Mouse (Mus musculus) erythroblast, adult 5-6 weeks (primary cell): Measurements from ENCODE around the gene Slc37a3. TPM values are rescaled to one million over a fixed set of nuclear protein-coding genes. Genes with fewer than 3 reads are reported as not detected.
"Not testable (repeated sequence)": the region's sequence is repeated elsewhere in the genome, so short reads cannot be mapped to it uniquely, and the experiment has no call there.

Experiments
- ATAC-seq: replicated peaks from 2 replicates; pipeline ENCODE4 v1.8.0; 2016; ENCODE audit warnings: moderate number of reproducible peaks, mild to moderate bottlenecking, moderate TSS enrichment, inconsistent platforms; ENCODE audit not compliant: poor library complexity, low FRiP score, severe bottlenecking
- total RNA-seq, 2 experiments: library from RNA; stranded (forward) in 1 of 2; stranded (reverse) in 1 of 2; fragments of 150-400 nt in 1 of 2; fragments of 200-764, 138-1000 nt in 1 of 2; gene quantifications; 2 replicates each; pipeline versions ENCODE4 v1.2.3 to v1.2.4; 2015 to 2017; ENCODE audit warnings: low replicate concordance in 2 of 2

The Slc37a3 gene
- total RNA-seq, 2 experiments from 2014 or later: 3.1 to 9.2 TPM

DNA sequence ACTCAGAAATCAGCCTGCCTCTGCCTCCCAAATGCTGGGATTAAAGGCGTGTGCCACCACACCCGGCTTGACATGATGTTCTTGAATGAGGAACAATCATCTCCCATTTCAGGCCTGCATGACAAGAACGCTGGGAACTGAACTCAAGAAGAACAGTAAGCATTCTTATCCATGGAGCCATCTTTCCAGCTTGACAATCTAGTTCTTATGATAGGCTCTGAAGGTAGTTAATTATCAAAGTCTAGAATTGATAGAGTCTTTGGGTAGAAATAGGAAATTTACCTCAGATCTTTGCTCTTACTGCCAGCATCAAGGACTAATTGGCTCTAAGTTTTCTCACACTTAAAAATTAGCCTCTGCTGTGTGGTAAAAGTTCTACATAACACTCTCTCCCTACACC is 2.8 kb upstream of the Slc37a3 start:
- ATAC-seq: no peak

DNA sequence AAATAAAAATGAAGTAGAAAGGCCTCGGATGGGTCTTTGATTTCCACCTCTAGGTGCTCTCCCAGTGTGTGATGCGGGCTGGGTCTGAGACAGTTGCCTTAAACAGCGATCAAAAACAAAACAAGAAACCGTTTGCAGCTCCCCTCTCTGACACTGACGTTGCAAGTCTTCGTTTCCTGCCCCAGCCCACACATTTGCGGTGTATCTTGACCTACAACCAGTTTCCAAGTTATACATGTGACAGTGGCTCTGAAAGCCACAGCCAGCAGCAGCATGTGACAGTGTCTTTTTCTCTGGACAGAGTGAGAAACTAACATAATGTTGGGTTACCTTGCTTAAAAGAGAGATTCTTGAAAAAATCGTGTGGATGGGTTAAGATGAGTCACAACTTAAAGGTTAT is 2.3 kb upstream of the Slc37a3 start:
- no peak for ATAC-seq

DNA sequence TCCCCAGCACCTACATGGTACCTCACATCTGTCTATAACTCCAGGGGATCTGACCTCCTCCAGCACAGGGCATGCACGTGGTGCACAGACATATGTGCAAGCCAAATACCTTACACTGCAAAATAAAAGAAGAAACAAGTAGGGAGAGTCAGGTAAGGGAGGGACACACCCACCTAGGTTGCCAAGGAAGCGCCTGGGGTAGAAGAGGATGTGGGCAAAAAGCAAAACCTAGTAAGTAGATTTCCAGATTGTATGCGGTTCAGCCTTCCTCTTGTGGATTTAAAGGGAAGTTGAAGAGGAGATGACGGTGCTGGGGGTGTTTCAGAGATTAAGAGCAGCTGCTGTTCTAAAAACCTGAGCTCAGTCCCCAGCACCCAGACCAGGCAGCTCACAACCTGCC is 1.7 kb upstream of the Slc37a3 start:
- no peak for ATAC-seq

DNA sequence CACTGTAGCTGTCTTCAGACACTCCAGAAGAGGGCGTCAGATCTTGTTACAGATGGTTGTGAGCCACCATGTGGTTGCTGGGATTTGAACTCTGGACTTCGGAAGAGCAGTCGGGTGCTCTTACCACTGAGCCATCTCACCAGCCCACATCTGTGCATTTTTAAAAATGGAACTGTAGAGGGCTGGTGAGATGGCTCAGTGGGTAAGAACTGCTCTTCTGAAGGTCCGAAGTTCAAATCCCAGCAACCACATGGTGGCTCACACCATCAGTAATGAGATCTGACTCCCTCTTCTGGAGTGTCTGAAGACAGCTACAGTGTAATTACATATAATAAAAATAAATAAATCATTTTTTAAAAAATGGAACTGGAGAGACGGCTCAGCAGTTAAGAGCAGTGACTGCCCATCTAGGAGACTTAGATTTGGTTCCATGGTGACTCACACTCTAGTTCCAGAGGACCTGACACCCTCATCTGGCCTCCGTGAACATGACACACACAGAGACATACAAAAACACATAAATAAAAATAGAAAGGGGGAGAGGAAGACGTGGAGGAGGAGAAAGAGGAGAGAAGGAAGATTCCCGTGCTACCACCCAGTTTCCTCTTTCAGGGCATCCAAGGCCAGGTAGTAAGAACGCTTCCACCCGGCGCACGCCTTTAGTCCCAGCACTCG is 823 bp upstream of the Slc37a3 start:
- ATAC-seq: not testable (repeated sequence)

DNA sequence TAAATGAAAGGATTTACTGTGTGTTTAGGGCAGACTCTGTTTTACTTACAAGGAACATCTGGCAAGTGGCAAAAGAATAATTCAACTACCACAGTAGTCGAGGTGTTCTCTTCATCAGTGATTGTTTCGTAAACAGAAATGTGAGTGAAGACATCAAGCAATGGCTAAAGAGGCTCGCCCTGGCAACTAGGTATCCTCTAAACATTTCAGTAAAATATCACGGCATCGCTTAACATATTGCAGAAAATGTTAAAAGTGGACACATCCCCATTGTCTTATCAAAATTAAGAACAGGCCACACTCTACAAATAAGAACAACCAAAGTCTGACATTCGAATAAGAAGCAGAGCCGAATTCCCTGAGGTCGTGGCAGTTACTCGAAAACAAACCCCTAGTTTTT is 700 bp downstream of the Slc37a3 start:
- no peak for ATAC-seq

DNA sequence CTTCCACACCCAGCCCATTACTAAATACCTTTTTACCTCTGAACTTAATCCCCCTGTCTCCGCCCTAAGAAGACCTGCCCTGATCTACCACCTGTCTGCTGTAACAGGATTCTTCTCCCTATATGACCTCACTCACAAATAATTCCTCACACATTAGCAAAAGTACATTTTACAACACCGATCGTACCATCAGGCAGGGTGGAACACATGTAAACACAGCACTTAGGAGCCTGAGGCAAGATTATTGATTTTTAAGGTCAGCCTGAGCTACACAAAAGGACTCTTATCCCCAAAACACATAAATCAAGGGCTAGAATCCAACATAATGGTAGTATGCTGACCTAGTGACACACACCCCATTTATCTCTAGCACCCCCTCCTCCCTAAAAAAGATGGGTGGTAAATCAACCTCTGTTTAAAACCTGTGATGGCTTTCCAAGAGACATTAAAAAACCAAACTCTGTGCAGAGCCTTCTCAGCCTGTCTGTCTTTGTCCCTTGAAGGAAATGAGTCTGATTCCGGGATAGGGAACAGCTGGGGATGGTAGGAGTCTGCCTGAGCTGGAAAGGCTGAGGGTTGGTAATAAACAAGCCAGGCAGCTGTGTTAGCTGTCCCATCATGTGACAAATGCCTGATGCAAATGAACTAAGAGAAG is 4.0 kb downstream of the Slc37a3 start:
- no peak for ATAC-seq

DNA sequence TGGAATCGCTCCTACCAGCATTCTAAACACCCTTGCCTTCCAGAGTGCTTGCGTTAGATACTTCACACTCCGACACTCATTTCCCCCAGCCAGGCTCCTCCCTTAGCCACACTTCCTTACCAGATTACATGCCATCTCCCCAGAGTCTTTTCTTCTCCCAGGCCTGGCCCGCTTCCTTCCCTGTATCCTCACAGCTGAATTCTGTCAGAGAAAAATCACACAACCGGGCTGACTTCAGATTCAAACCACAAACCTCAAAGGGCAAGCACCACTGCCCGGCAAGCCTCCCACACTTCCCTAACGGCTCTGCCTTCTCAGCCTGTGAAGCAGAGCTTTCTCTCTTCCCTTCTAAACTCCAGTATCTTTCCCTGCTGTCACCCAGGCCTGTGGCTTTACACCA is 4.7 kb downstream of the Slc37a3 start:
- no peak for ATAC-seq

DNA sequence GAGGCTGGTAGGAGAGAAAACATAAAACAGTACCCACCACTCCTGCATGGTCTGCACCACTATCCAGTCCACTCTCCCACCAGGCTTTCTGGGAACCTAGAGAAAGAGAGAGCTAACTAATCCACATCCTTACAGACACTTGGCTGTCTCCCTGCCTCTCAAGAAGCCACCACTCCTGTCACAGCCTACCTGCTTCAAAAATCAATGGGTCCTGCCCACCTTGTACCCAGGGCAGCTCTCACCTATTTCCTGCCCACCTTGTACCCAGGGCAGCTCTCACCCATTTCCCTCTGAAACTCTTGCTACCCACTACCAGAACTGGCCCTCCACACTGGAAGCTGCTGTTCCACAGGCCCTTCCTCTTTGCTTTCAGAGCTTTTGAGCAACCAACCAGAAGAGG is 5.4 kb downstream of the Slc37a3 start:
- no peak for ATAC-seq

DNA sequence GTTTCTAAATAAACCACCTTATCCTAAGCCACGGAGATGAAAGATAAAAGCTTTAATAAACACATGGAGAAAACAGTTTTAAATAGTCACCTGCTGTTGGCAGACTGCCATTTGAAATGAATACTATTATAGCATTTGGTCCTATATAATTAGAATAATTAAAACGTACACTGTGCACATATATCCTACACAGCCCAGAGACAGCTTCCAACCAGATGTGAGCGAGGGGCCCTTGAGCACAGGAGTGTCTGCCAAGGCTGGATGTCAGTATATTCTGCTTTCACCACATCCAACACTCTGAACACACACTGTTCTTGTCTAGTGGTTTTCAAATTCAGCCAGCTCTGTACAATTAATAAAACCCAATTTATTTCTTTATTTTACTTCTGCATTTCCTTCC is 7.8 kb downstream of the Slc37a3 start:
- ATAC-seq: no peak

DNA sequence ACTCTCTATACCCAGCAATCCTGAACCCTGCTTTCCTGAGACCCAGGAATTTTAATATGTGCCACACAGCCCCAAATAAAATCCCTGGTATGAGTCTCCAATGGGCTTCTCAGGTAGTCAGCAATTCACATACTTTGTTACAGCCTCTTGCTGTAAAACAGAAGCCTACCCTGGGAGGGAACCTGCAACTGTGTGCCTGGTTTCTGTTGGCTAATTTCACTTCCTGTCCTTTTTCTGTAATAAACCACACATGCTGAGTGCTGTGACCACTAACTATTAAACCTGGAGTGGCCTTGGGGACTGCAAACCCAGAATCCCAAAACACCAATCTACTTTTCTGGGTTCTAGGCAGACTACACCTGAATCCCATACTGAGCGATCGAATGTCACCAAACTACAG is 14.8 kb downstream of the Slc37a3 start:
- no peak for ATAC-seq

DNA sequence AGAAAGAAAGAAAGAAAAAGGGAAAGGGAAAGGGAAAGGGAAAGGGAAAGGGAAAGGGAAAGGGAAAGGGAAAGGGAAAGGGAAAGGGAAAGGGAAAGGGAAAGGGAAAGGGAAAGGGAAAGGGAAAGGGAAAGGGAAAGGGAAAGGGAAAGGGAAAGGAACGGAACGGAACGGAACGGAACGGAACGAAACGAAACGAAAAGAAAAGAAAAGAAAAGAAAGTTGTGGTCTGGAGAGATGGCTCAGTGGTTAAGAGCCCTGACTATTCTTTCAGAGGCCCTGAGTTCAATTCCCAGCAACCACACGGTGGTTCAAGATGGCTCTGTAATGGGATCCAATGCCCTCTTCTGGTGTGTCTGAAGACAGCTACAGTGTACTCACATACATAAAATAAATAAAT is 18.3 kb downstream of the Slc37a3 start:
- ATAC-seq: not testable (repeated sequence)

DNA sequence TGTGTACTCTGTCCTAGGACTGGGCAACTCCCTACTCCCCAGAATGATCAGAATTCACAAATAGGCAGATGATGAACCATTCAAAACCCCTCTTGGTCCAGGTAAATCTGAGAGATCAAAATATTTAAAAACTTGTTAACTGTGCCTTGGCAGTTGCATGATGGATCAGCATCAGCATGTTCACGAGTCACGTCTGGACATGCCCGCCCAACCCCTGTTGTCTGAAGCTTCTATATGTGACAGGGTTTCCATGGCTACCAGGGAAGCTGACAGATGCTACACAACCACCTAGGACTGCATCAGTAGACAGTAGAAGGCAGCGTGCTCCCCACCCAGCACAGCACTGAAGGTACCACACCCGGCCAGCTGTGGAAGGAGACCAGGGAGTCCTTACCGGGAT is 28.5 kb downstream of the Slc37a3 start:
- ATAC-seq: no peak

DNA sequence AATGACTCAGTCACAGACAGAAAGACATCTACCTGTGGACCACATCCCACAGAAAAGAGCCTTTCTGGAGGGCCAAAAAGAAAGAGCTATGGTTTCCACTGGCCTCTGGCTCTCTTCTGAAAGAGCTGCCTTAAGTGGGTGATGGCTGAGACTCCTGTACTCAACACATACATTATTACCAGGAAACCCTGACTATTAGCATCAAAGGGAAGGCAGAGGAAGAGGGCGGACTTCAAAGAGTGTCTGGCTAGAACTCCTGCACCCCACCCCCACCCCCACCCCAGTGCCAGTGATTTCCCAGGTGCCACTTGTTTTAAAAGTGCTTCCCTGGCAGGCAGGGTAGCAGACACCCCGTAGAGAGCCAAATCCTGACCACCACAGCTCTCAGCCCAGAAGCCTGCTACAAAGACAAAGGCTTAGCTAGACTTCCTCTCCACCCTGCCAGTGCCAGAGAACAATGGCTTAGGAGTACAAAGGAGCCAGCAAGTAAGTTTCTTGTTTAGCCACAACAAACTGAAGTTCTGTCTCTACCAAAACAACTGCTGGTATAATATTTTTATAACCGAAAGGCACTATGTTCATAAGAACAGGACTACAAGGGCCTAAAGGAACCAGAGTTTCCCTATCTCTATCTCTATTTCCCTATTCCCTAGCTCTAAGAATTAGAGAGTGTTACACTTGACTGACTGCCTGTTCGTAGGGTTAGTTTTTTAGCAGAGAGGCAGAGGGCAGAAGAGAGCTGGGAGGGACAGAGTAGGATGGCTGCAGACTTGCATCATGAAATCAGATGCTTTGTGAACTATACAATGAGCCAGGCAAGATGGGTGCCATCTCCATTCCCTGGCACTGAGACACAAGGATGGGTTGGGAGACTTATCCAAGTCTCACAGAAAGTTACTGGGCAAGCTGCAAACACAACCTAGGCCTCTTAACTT is 29.3 kb downstream of the Slc37a3 start:
- ATAC-seq: no peak

DNA sequence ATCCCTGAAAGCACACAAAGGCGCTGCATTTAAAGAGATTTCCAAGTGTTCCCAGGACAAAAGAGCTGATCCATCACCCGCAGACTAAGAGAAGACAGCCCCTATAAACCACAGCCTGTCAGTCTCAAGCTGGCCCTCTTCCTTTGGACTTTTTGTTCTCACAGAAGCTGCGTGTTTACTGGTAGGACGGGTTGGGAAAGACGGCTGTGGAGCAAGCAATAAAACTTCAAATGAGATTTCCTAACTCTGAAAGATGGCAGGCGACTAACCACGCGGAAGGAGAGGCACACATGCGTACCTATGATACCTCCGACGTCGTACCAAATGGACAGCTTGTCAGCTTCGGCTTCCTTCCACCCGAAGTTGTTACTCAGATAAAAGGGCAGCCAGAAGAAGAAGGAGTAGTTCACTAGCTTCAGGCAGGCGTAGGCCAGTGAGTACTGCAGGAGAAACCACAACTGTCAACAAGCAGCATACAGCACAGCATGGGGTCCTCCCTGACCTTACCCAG is 30.4 kb downstream of the Slc37a3 start:
- no peak for ATAC-seq

DNA sequence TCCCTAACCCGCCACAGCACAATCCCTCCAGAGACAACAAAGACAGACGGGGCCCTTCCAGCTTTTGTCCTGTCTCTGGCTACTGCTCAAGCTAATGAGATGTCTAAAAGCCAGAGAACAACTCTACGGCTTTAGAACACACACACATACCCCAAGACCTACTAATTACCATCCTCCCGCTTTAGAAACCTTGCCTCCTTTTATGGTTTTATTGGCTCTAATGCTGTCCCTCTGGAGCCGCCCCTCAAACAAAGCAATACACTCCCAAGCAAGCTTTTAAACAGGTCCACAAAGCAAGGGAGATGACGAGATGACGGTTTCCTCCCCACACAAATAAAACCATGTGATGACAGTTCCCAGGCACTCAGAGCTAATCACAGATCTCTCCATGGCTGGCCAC is 32.0 kb downstream of the Slc37a3 start:
- no peak for ATAC-seq

DNA sequence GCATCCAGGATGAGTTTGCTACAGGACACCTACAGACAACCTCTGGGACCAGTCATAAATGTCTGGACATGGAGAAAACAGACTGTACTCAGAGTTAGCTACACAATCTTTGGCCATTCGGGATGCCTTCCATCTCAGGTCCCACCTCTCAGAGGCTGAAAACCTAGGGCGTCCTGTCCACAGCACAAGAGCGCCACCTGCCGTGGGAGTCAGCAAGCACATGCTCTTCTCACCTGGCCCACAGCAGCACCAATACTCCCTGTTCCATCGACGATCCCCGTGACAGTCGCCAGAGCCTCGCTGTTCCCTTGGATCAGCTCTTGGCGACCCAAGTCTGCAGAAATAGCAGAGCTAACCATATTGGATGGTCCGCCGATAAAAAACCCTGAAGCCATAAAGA is 33.5 kb downstream of the Slc37a3 start:
- peak; percentile 82 for ATAC-seq

DNA sequence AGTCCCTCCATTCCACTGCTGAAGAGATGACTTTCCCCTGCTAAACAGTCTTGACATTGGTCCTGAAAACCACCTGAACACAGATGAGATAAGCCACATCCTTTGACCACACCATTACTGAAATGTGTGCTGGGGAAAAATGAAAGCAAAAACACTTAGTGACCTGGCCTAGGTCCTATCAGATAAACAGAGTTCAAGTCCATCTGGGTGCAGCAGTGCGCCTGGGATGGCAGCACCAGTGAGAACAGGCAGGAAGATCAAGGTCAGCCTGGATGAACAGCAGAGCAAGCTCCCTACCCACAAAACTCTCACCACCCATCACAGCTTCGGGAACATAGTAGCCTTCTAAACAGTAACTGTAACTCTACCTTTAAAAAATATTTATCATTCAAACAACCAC is 35.7 kb downstream of the Slc37a3 start:
- no peak for ATAC-seq

DNA sequence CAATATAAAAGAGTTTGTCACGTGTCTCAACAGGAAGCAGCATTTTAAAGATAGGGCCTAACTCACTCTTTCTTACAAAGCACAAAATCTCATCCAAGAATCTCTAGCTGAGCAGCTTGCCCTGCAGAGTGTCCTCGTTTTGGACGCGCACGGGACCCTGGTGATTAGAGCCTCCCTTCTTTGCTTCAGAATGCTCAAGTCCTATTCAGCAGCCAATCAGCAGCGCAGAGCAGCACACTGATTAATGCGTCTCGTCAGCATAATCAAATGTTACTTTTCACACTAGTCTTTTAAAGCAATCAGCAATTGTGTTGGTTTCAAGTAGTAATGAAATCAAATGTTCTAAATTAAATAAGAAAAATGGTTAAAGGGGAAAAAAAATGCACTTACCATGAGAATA is 39.1 kb downstream of the Slc37a3 start:
- ATAC-seq: no peak

DNA sequence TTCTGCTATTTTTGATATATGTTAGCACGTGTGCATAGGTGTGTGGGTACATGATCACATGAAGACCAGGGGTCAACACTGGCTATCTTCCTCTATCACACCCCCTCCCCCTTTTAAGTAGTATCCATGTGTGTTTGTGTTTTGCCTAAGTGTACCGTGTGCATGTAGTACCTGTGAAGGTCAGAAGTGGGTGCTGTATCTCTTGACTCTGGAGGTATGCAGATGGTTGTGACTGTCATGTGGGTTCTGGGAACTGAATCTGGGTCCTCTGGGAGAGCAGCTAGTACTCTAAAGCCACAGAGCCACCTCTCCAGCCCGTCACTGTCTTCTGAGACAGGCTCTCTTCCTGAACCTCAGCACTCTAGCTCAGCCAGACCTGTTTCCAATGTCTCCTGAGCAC is 42.6 kb downstream of the Slc37a3 start:
- ATAC-seq: no peak

DNA sequence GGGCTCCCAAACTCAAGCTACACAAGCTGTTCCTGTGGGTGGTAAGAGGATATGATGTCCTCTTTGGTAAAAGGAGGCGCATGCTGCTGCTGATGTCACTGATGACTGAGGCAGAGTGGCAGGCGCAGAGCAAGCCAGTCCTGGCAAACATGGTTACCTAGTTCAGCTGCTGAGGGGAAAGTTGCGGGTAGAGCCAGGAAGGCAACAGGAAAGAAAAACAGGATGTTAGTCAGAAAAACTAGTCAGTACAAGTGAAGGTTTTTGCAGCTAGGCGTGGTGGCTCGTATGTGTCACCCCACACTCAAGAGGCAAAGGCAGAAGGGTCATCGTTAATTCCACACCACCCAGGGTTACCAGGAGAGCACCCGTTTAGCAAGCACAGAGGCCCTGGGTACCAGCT is 43.3 kb downstream of the Slc37a3 start:
- no peak for ATAC-seq
